Mouse (Mus musculus) left cerebral cortex, postnatal 10 days (tissue): Measurements from ENCODE around the gene Nsmce4a. TPM values are rescaled to one million over a fixed set of nuclear protein-coding genes. Genes with fewer than 3 reads are reported as not detected.

Source experiments
- DNase-seq, 2 experiments: peaks; one replicate each; pipeline ENCODE4 v3.0.0; 2021 to 2022; ENCODE audit warnings: low spot score in 2 of 2, mixed read lengths in 1 of 2; ENCODE audit errors: extremely low spot score in 1 of 2
- intact Hi-C: fragments of 180-260 bp; cut with DNase I; formaldehyde crosslinking; loops from one replicate; pipeline ENCODE4 v1.15.1; 2025
- total RNA-seq, 2 experiments: library from RNA; stranded (reverse); gene quantifications; 2 replicates each; pipeline ENCODE4 v1.2.3; 2021

The Nsmce4a gene
- total RNA-seq, 2 experiments from 2014 or later, result 29.1 to 30.4 TPM

DNA sequence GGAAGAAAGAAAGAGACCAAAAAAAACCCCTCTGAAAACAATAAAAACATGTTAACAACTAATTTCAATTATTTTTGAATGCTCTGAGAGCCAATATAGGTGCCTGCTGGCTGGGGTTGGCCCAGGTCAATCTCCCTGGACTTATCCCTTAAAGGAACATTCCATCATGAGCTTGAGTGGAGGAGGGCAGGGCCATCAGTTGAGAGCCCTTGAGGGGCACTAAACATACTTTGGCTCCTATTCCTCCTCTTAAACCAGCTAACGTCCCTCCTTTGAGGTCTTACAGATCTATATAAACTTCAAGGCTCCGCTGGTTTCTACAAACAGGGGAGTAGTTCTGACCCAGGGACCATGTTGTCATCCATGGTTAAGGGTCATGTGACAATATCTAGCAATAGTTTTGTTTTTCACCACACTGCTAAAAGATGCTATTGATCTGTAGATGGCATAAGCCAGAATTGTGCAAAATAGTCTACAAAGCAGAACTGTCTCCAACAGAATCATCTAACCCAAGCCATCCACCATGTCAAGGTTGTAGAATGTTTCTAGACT lies 13.7 kb upstream of the Nsmce4a start:
- DNase-seq, result no peak
- intact Hi-C loops, result no loop called here

DNA sequence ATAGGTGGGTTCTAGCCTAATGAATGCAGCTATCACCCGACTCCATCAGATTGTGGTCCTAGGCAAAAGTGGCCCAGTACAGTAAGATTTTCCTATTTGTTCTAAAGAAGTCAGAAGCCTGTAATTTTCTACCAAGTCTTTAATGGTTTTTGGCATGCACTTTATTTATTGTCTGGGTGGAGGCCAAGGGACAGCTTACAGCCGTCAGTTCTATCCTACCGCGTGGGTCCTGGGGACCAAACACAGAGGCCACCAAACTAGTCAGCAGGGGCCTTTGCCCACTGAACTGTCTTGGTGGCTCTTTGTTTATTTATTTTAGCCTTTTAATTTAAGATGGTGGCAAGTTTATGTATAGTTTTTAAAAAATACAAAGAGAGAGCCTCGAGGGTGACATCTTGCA lies 5.7 kb upstream of the Nsmce4a start:
- intact Hi-C loops, result no loop called here
- DNase-seq, result no peak

DNA sequence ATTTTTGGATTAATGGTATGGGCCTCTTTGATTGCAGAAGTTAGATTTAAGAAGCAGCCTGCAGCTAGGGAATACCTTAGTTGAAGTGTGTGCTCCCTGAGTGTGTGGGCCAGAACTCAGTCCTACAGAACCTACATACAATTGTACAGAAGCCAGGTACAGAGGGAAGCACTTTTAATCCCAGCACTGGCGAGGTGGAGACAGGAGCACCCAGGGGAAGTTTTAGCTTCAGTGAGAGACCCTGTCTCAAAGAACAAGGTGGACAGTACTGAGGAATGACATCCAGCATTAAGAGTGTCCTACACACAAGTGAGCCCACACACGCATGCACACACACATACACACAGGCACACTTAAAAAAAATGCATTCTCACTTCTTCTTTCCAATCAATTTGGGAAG lies 5.1 kb upstream of the Nsmce4a start:
- no peak for DNase-seq
- intact Hi-C loops, result no loop called here

DNA sequence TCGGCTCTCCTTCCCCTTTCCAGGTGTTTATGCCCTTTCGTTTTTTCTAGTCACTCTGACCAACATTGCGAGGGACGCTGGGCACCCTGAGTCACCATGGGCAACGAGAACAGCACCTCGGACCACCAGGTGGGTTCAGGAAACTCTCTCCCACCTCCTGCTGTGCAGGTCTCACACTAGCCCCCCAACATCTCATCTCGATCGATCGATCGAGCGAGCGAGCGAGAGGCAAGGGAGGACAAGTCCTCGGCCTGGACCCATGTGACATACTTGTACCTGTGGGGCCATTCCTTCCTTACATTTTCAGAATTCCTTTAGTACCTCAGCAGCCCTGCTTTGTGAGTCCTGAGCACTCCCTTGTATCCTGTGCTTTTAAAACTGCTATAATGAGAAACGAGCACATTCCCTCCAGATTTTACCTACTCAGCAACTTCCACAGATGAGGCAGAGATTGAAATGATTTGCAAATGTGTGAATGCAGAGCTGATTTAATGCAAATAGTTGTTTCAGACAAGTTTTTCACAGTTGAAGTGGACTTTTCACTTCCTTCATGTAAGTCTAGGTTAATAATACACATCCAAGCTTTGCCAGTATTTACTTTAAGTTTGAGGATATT lies 4.6 kb upstream of the Nsmce4a start, which contains the start of gene Tacc2:
TSS of gene Tacc2 (plus strand) at position 51 of the 616 bp plus-strand sequence.
- no peak for DNase-seq
- intact Hi-C loops, result no loop called here

DNA sequence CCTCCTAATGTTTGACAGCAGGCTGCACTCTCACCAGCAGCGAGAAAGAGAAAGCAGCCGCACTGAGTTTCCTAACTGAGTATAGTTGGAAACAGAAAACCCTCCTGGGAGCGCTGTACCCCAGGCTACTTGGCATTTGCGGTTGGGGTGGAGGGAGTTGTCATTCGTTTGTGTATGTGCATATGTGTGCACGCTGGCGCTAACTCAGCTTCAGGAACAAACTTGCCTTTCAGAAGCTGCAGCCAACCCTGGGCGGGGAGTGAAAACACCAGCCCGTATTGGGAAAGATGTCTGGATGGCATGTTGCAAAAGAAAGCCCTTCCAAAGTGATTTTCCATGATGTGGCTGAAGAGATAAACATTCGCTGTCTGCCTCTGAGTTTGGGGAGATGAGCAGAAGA lies 4.1 kb upstream of the Nsmce4a start:
- intact Hi-C loops, result no loop called here
- DNase-seq, result no peak

DNA sequence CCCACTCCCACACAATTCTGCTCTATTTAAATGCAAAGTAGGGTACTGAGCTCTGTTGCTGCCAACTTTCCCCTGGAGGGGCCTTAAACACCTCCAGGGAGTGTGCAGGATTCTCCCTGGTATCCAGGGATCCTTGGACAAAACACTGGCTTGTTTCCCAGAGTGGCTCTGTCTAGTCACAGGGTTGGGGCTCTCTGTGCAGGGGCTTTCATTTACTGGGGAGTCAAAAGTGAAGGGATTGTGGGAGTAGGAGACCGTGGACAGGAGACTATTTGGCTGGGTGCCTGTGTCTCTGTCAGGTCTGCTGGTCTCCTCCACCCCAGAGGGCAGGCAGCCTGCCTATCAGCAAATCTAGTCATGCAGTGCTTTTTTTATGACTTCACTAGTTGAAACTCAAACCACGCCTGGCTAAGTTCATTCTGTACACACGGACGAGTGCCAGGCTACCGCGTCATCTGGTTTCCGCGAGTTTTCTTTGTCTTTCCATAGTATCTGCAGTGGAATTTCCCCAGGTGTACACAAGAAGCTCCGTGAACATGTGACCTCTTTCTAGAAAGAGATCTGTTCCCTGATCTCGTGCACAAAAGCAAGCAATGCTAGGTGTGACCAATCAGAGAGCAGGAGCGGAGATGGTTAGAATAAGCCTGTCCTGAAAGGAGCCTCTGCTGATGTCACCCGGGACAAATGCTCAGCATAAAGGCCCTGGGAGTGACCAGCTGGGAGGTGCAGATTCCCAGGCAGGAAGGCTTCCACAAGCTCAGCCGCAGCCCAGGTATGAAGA lies 1.5 kb upstream of the Nsmce4a start:
- DNase-seq, result peak in 1 of 2 experiments; percentile 27
- intact Hi-C loops, result no loop called here

DNA sequence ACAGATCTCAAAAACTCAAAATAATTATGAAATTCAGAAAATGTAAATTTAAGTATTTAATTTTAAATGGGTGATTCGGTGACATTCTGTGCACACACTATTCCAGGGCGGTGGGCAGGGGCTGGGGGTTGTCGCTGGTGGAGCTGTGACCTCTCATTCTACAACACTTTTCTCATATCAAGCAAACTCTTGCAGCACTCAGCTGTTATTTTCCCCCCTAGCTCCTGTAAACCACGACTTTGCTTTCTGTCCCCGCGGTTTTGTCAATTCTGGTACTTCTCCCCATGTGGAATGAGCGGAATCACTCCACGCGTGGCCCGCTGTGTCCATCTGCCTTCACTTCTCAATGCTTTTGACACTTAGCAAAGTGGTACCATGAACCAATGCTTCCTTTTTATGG lies 828 bp upstream of the Nsmce4a start:
- intact Hi-C loops, result no loop called here
- DNase-seq, result no peak

DNA sequence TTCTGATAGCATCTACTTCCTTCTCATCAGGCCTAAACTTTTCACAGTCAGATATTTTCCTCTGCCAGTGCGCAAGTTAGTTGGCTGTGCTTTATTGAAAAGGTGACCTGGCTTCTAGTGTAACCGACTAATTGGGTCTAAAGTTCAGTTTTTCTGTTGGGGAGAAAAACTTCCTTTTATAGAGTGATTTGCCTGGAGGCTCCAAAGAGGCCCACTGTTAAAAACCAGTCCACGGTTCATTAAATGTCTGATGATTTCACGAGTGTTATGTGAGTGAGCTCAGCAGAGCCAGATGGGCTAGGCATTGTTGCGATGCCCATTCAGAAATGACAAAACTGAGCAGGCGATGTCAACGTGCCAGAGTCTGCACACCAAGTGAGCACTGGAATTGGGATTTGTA lies 2.4 kb downstream of the Nsmce4a start:
- no peak for DNase-seq
- intact Hi-C loops, result no loop called here

DNA sequence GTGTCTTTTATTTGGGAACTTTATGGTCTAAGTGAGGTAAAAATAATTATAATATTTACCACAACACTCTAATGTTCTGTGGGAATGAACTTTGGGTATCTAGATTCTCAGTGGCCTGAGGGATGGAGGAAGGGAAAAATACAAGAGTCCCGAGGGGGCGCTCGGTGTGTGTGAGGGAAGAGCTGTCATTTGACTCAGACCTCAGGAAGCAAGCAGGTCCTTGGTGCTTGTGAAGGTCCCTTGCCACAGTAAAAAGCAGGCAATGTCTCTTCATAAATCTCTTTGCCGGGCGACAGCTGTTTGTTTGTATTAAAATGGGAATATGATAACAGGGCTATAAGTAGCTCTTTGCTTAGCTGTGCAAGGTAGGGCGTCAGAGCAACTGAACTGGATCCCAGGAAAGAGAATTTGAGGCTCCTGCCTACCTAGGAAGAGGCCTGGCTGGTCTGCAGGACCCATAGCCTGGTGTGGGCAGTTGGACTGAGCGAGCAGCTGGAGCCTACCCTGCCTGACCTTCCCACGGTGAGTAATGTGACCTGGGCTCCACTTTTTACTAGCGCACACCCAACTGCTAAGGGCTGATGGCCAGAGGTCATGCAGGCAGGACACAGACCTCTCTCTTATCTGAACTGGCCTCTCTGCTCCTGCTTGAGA lies 4.0 kb downstream of the Nsmce4a start:
- intact Hi-C loops, result no loop called here
- no peak for DNase-seq

DNA sequence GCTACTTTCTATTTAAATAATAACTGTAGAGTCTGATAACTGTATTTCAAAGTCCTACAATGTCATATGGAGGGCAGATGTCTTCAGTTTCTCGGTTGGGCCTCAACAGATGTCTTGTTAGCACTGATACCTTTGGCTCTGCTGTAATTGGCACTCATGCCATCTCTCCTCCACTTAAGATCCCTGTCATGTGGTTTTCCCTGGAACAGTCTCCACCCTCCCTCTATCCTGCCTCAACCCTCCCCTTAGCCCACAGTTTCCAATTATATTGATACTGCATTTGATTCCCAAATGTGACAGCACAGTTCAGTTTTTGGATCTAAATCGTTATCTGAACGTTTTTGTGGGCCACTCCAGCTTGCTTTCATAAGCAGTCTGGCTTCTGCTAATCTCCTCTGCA lies 8.3 kb downstream of the Nsmce4a start:
- no peak for DNase-seq
- intact Hi-C loops, result no loop called here

DNA sequence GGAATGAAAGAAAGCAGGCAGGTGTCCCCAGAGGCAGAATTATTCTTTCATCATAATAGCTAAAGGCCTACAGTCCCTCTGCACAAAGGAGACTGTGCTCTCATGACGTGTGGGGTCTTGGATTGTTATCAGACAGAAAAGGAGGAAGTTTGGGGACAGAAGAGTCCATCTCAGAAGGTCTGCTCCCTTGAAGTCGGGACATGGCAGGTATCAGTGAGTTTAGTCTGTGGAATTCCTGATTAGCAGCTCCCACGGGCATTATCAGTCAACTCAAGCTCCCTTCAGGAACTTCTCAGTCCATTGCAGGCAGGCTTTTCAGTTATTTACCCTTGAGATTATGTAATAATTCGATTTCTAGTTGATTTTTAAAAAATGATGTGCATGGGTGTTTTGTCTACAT lies 9.0 kb downstream of the Nsmce4a start:
- intact Hi-C loops, result no loop called here
- DNase-seq, result no peak

DNA sequence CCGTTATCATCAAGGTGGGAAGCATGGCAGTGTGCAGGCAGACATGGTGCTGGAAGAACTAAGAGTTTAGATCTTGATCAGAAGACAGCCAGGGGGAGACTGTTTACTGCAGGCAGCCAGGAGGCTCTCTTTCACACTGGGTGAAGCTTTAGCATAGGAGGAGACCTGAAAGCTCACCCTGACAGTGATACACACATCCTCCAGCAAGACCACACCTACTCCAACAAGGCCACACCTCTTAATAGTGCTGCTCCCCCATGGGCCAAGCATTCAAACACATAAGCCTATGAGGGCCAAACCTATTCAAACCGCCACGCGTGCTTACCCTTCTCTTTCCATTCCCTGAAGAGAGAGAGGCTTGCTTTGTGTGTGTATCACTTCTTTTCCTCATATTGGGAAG lies 9.6 kb downstream of the Nsmce4a start:
- intact Hi-C loops, result no loop called here
- DNase-seq, result no peak

DNA sequence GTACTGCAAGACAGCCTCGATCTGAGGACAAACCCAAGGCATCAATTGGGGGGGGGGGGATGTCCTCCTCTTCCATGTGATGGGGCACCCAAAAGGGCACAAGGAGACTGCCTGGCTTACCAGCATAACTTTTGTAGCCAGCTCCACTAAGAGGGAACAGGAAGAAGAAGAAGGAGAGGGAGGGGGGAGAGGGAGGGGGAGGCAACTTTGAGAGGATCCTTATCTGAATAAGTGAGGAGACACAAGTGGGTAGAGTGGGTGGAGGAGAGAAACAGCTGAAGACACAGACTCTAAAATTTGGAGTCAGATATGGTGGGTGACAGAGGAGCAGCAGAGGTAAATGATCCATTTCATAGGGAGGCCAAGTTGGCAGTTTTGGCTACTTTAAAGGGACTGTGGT lies 12.0 kb downstream of the Nsmce4a start:
- DNase-seq, result no peak
- intact Hi-C loops, result no loop called here

DNA sequence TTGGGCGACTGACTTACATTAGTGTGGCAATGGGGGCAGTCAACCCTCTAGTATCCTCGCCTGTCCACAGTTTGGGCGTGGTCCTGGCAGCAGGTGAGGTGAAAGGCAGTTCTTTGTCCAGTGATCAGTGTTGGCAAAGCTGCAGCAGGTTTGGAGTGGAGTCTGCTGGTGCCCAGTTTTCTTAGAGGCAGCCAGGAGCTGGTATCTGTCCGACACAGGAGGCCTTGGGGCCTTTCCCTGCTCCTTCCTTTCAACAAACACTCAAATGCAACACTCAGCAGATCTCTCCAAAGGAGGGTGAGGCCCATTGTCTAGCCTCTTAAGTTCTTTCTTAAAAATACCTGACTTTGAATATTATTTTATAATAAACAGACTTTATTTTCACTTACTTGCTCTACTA lies 14.3 kb downstream of the Nsmce4a start:
- no peak for DNase-seq
- intact Hi-C loops, result no loop called here

DNA sequence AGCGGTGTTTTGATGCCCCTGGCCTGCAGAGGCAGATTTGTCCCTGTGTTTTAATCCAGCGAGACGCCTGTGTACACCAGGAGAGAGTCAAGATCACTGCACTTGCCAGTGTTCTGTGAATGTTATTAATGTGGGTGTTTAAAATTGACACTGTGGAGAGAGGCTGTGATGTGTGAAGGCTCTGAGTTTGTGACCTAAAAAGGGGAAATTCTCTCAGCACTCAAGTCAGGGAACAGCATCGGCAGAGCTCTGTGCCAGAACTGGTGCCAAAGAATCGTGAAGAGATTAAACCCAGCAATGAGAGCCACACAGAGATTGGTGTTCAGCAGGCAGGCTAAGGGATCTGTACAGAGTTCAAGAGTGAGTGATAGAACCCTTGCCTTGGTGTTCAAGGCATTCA lies 17.3 kb downstream of the Nsmce4a start:
- intact Hi-C loops, result no loop called here
- DNase-seq, result no peak

DNA sequence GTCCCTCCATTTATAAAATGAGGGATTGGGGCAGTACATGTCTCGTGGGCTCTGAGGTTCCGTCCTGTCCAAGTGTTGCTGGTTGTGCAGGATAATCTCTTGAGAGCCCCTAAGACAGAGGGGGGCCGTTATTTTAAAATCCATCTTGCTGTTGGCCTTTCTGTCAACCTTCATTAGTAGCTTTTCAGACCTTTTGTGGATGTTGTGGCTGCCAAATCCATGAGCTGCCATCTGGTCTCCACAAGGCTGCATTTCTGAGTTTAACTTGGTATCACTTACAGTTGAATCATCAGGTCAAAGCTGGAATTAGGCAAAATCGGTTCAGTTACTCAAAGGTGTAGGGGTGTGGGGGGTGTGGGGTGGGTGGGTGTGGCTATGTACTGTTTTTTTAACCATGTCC lies 19.6 kb downstream of the Nsmce4a start:
- intact Hi-C loops, result no loop called here
- no peak for DNase-seq

DNA sequence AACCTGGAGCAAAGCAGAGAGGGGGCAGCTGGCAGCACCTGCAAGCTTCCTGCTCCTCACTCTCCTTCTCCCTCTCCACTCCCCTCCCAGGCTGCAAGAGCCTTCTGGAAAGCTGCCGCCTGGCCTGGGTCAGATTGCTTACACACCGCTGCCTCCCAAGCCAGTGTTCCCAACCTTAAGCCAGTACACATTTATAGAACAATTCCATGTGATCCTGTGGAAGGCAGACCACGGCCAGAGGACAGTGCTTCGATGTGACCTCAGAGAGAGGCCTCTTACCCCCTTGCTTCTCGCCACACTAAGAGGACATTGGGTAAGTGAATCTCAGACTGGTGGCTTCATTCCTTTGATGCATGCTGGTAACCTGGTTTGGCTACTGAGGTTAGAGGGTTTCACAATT lies 20.1 kb downstream of the Nsmce4a start:
- DNase-seq, result no peak
- intact Hi-C loops, result no loop called here

DNA sequence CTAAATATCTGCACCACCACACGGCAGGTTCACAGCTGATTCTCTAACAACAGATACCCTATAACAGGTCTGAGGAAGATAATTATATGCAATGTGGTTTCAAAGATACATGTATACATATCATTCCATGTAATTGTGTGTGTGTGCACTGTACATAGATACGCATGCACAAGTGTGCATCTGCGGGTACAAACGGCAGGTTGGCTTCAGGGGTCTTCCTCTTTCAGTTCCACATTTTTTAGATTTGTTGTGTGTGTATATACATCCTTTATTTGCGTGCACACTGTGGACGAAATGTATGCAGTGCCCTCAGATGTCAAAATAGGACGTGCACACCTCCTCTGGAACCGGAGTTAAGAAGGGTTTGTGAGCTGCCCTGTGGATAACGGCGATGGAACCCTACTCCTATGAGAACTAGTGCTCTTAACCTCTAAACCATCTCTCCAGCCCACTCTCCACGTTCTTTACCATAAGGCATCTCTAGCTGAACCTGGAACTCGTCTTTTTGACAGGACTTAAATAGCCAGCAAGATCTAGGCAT lies 25.2 kb downstream of the Nsmce4a start:
- no peak for DNase-seq
- intact Hi-C loops, result no loop called here

DNA sequence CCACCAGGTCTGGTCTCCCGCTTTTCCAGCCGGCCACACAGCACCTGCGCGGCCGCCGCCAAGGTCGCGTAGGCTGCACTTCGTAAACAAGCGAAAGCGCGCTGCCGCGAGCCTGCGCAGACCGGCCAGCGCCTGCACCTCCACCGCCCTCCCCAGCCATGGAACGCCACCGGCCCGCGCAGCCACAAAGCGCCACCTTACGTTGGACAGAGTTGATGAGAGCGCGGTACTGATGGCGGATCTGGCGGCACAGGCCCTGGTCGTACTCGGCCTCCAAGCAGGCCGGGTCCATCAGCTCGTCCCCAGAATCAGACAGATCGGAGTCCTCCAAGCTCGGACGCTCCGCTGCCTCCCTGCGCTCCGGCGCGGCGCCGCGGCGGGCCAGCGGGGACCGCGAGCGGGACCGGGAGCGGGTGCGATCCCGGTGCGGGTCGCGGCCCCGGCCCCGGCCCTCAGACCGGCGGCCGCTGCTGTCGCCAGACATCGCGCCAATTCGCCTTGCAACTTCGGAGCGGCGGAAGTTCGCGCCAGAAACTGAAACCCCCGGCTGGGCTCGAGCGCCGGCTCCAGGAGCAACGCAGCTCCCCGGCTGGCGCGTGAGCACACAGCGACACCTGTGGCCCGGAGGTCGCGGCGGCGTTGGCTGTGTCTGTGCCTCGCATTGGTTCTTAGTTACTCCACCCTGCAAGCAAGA lies 26.0 kb downstream of the Nsmce4a start:
- peak; percentile 85 to 94 for DNase-seq
- intact Hi-C loops, result no loop called here
